Mouse (Mus musculus) liver, postnatal 0 days (tissue): ENCODE data around the gene Mpv17l2.

Experiments
- CTCF ChIP-seq: sonication (generic); IDR thresholded peaks from 2 replicates; pipeline ENCODE4 v1.5.1; 2016; ENCODE audit warnings: antibody characterized with exemption, low read depth
- EP300 ChIP-seq: IDR thresholded peaks from 2 replicates; pipeline ENCODE4 v1.6.1; 2016; ENCODE audit warnings: antibody characterized with exemption, low read depth, mild to moderate bottlenecking

DNA sequence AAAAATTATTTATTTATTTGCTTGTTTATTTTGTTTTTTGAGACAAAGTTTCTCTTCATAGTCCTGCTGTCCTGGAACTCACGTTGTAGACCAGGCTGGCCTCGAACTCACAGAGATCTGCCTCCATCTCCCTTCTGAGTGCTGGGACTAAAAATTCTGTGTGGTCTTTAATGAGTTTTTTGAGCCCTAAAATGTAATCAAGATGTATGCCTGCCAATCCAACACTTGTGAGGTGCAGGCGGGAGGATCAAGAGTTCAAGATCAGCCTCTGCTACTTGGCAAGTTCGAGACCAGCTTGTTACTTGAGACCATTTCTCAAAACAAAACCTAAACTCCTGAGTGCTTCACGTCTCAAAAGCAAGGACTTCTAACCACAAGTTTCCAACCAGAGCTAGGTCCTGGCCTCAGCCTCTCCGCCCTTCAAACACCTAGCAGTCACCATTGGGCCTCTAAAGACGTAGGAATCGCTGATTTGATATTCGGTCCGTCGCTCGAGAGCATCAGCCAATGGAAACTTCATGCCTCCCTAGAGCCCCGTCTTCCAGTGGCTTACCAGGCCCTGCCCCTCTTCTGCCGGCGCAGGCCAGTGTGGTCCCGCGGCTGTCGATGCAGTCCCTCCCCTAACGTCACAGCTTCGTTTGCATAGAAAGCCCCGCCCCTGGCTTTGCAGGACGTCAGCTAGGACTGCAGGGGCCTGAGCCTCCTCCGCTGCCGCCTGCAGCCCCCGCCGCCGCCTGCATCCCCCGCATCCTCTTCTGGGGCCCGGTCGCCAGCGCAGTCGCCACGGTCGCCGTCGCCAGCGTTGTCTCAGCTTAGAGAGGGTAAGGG, 6.5 kb downstream of the Mpv17l2 start, which contains the start of gene Rab3a:
- no peak for TF ChIP-seq CTCF
- TF ChIP-seq EP300, result no peak
